Mouse (Mus musculus) neural tube, embryonic 12.5 days (tissue): Measurements from ENCODE around the gene Vmn1r21. TPM values are rescaled to one million over a fixed set of nuclear protein-coding genes. Genes with fewer than 3 reads are reported as not detected.
"Not testable (repeated sequence)": the region's sequence is repeated elsewhere in the genome, so short reads cannot be mapped to it uniquely, and the experiment has no call there.

Experiments used
- ATAC-seq: fragments of 200-750 bp; cut with Nextera tagmentation; 2 replicates; pipeline ENCODE4 v1.8.0; 2017; ENCODE audit warnings: low read depth, mild to moderate bottlenecking, moderate TSS enrichment, moderate library complexity; ENCODE audit not compliant: low FRiP score
- H3K27ac ChIP-seq: fragments of 300-500 bp; sonication (generic); 2 replicates; pipeline ENCODE4 v1.5.1; 2016
- H3K27me3 ChIP-seq: fragments of 300-500 bp; sonication (generic); replicated peaks from 2 replicates; pipeline ENCODE4 v1.6.1; 2016; ENCODE audit warnings: mild to moderate bottlenecking
- H3K36me3 ChIP-seq: fragments of 300-500 bp; sonication (generic); 2 replicates; pipeline ENCODE4 v1.6.1; 2016; ENCODE audit warnings: mild to moderate bottlenecking
- H3K4me1 ChIP-seq: fragments of 300-500 bp; sonication (generic); 2 replicates; pipeline ENCODE4 v1.6.1; 2016
- H3K4me2 ChIP-seq: fragments of 300-500 bp; sonication (generic); replicated peaks from 2 replicates; pipeline ENCODE4 v1.6.1; 2016; ENCODE audit warnings: mild to moderate bottlenecking
- H3K4me3 ChIP-seq: fragments of 300-500 bp; sonication (generic); 2 replicates; pipeline ENCODE4 v1.5.1; 2016
- H3K9ac ChIP-seq: fragments of 300-500 bp; sonication (generic); 2 replicates; pipeline ENCODE4 v1.6.1; 2016; ENCODE audit warnings: mild to moderate bottlenecking
- H3K9me3 ChIP-seq: fragments of 300-500 bp; sonication (generic); 2 replicates; pipeline ENCODE4 v1.6.1; 2016; ENCODE audit warnings: mild to moderate bottlenecking
- WGBS: fragments of 180-500 bp; shearing (Covaris S2); methylation state at CpG from one replicate; pipeline ENCODE4 v1.1.7; 2016; 5-methylcytosine and 5-hydroxymethylcytosine counted together
- polyA plus RNA-seq: library from polyadenylated mRNA; unstranded; fragments of >200 nt; fragmentation: Nextera tagmentation; extraction: Ambion mirVana; gene quantifications from 2 replicates; pipeline ENCODE4 v1.2.1, GENCODE M21; 2016

The Vmn1r21 gene
- not detected in 2 replicates for polyA plus RNA-seq

DNA sequence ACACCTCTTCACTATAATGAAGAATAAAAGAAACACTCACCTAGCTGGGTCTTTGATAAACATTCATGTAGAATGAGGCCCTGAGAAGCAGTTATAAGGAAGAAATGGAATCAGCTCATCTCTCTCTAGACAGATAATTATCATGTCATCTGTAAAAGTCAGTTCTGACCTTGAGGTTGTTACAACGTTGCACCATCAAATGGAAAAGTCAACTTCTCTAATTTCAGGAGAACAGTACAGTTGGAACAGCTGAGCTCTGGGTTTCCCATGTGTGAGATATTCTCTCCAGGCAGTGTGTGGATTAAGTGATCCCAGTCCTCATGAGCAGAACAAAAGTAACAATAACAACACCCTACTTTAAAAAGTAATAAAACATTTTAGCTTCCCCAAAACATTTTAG lies at the start of gene Vmn1r21:
Gene Vmn1r21, minus strand, starts transcription at position 58 of the 400 bp plus-strand sequence.
- no peaks in the 10 kb centered on the region for H3K27me3 ChIP-seq
- H3K27ac ChIP-seq: no peak within 1 kb of the TSS
- no peak within 1 kb of the TSS for H3K4me2 ChIP-seq
- no peak within 1 kb of the TSS for H3K4me3 ChIP-seq
- no peaks in the 10 kb centered on the region for H3K4me1 ChIP-seq
- no peak within 1 kb of the TSS for H3K9ac ChIP-seq
- no peaks in the 10 kb centered on the region for H3K9me3 ChIP-seq
- H3K36me3 ChIP-seq: no peaks in the 10 kb centered on the region
- ATAC-seq: no peak
- 66% methylated on average over 1 of the region's 1 CpGs for WGBS

DNA sequence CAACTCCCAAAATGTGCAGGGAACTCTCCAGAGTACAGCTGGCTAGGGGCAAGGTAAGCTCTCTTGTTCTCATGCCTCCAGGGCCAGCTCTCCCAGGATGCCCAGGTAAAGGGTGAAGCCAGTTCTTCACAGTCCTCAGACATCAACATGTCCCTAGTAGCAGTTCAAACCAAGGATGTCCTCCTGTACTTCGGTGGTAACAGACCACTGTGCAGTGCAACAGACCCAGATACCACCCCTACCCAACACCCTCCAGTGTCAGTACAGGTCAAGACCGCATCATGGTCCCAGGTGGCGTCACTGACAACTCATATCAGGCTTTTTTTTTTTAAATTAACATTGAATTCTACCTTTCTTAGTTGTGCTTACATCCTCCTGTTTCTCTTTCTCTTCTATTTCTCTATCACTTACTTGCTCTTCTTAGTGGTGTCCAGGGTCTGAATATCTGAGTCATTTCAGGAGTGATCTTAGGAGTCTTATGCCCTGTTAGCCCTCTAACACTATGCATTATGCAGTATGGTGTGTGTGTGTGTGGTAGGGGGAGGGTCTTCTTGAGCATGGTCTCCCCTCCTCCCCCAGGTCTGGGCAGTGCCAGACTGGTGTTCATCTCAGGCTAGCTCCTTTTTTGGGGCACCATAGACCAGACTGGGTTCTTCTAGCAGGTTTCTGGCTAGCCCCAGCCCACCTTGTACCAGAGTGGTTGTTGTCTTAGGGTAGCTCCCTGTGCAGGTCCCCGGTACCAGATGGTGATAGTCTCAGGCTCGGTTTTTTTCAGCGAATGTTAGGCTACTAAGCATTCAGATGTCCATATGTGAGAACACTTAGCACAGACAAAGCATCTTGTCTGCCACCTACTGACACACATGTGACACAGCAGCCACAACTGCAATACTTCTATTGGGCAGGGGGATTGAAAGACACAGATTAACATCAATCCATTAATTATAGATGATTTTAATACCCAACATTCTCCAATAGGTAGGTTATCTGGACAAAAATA lies 9.2 kb upstream of the Vmn1r21 start:
- no peak overlapping the region for H3K27ac ChIP-seq
- H3K9me3 ChIP-seq: no peaks in the 10 kb centered on the region
- peak; percentile 91 for ATAC-seq
- 50% methylated on average over 6 of the region's 6 CpGs for WGBS
- H3K27me3 ChIP-seq: no peaks in the 10 kb centered on the region
- H3K4me2 ChIP-seq: peak overlapping the region; percentile 36
- H3K4me1 ChIP-seq: no peaks in the 10 kb centered on the region
- H3K36me3 ChIP-seq: no peaks in the 10 kb centered on the region
- no peak overlapping the region for H3K9ac ChIP-seq
- no peak overlapping the region for H3K4me3 ChIP-seq

DNA sequence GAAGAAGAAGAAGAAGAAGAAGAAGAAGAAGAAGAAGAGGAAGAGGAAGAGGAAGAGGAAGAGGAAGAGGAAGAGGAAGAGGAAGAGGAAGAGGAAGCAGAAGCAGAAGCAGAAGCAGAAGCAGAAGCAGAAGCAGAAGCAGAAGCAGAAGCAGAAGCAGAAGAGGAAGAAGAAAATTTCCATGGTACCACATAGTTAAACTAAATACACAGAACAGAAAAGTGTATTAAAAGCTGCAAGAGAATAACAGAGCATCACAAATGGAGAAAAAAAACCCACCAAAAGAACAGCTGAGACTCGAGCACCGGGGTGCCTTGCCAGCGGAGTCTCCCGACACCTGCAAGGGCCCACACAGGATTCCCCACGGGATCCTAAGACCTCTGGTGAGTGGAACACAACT lies 1.0 kb upstream of the Vmn1r21 start:
- ATAC-seq, H3K36me3 ChIP-seq: not testable (repeated sequence)
- WGBS: 91% methylated on average over 5 of the region's 5 CpGs

DNA sequence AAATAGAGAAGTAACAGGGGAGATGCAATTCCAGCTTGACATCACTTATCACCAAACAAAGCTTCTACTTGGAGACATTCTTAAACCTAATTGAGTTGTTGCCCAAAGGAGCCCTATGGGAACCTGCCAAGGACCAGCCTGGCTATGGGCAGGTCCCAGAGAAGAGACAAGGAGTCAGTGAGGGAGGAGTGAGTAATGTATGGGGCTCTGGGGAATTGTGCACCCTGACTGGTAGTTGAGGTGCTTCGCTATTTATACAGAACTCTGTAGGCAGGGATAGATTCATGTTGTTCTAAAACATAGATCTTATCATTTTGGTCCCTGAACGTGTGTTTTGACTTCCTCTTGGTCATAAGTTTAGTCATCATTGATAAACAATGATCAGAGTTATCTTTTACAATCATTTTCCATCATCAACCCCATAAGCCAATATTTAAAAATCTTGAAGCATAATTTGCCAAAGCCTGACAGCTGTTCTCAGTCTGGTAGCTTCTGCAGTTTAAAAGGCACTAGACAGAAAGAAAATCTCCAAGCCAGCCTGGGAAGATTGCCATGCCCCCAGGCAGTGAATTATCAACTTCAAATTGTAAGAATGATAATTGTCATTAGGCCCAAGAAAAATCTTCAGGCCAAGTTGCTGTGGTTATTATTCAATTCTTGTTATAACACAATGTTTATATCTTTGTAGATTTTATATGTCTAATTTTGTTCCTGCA lies 10.3 kb downstream of the Vmn1r21 start:
- H3K9me3 ChIP-seq: no peaks in the 10 kb centered on the region
- no peak overlapping the region for H3K27ac ChIP-seq
- no peaks in the 10 kb centered on the region for H3K27me3 ChIP-seq
- H3K4me2 ChIP-seq: no peak overlapping the region
- WGBS: 96% methylated on average over 2 of the region's 2 CpGs
- no peaks in the 10 kb centered on the region for H3K4me1 ChIP-seq
- H3K9ac ChIP-seq: no peak overlapping the region
- no peak for ATAC-seq
- no peaks in the 10 kb centered on the region for H3K36me3 ChIP-seq
- H3K4me3 ChIP-seq: no peak overlapping the region

More for the DNA sequence above, 1.0 kb upstream of the Vmn1r21 start:
- H3K9ac ChIP-seq, H3K4me1 ChIP-seq, H3K27me3 ChIP-seq, H3K9me3 ChIP-seq, H3K4me2 ChIP-seq, H3K4me3 ChIP-seq, H3K27ac ChIP-seq: not testable (repeated sequence)

DNA sequence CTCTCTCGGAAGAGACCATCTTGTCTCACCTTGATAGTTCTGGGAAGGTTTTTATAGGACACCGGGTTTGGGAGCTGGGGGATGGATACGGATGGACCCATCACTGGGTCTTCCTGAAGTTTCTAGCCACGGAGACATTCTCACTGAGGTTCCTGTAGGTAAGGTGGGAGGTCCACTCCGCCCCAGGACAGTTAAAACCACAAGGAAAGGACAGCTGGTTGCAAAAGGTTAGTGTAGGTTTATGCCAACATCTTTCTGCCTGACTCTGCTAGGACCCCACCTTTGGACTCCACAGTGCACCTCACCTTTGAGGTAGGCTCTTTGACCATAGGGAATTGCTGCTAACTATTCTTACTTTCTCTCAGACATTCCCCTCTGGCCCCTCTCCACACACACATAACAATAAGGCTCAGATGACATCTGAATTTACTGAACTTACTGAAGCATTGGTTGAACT lies 24.9 kb downstream of the Vmn1r21 start:
- H3K36me3 ChIP-seq: no peaks in the 10 kb centered on the region
- ATAC-seq: no peak; the same call in none of the 2 replicates
- peak overlapping the region; percentile 85 for H3K4me3 ChIP-seq
- WGBS: 7% methylated on average over 5 of the region's 5 CpGs
- no peaks in the 10 kb centered on the region for H3K27me3 ChIP-seq
- H3K9me3 ChIP-seq: no peaks in the 10 kb centered on the region
- peak overlapping the region; percentile 89; the same call in 1 of the 2 replicates for H3K27ac ChIP-seq
- peak overlapping the region; percentile 97 for H3K9ac ChIP-seq
- H3K4me2 ChIP-seq: peak overlapping the region; percentile 65
- peaks cover 5% of the 10 kb centered on the region for H3K4me1 ChIP-seq

DNA sequence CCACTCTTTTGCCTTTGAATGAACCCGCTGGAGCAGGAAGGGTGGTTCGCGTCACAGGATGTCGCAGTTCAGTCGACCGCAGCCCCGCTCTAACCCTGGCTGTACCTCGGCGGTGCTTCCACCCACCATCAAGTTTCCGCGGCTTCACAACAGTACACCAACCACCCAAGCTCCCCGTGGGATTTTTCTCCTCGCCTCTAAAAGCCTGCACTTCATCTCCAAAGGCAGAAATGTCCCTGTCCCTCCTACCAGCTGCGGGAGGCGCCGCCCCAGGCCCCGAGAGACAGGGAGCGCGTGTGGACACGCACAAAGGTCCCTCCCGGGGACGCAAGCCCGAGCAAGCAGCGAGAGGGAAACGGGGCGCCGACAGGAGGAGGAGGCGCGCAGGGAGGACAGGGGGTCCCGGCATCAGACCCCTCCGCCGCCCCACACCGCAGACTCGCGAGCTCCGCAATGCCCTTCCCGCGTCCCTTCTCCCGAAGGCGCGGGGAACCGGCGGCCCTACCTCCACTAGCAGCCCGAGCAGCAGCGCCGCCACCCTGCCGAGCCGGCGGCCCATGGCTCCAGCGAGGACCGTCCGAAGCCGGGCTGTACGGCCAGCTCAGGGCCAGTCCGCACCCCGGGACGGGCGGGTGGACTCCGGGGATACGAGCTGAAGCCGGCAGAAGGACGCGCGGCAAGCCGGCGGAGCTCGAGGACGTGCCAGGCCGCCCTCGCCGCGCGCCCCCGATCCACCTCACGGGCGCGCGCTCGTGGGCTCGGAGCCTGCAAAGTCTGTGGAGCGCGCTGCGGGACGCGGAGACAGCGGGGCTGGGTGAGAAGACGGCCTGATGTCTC lies 25.5 kb downstream of the Vmn1r21 start, which contains the start of gene Vopp1:
Gene Vopp1, minus strand, starts transcription at position 738 of the 837 bp plus-strand sequence.
- Histone ChIP-seq H3K4me3 (peak within 1 kb of the TSS; percentile 85), H3K27me3 (no peaks in the 10 kb centered on the region), H3K4me2 (peak within 1 kb of the TSS; percentile 65), H3K9me3 (no peaks in the 10 kb centered on the region), H3K27ac (peak within 1 kb of the TSS; percentile 89), H3K9ac (peak within 1 kb of the TSS; percentile 97), H3K36me3 (no peaks in the 10 kb centered on the region), H3K4me1 (peaks cover 5% of the 10 kb centered on the region)
- peak; percentile 90 for ATAC-seq
- under 1% methylated on average over 87 of the region's 87 CpGs for WGBS

DNA sequence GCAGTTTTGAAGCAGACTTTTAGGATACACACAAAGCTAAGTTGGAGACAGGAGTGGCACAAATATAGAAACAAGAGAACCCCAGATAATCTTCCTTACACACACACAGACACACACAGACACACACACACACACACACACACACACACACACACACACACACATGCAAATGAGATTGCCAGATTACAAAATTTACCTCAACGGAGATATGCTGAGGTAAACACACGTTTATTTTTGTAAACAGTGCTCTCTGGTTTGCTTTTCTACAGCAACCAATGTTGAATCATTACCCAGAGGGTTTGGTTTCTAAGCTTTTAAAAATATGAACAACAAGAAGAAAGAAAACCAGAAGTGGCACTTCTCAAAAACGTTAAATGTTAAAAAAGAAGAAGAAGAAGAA lies 26.7 kb downstream of the Vmn1r21 start:
- Histone ChIP-seq H3K27ac (no peak overlapping the region), H3K9ac (0 out of 2 replicates have a peak overlapping the region, but pooled peaks have one; percentile 21), H3K27me3 (no peaks in the 10 kb centered on the region), H3K9me3 (no peaks in the 10 kb centered on the region), H3K4me2 (peak overlapping the region; percentile 65), H3K4me1 (peaks cover 5% of the 10 kb centered on the region), H3K36me3 (no peaks in the 10 kb centered on the region), H3K4me3 (peak overlapping the region; percentile 18; the same call in 1 of the 2 replicates)
- ATAC-seq: no peak
- 39% methylated on average over 3 of the region's 3 CpGs for WGBS

DNA sequence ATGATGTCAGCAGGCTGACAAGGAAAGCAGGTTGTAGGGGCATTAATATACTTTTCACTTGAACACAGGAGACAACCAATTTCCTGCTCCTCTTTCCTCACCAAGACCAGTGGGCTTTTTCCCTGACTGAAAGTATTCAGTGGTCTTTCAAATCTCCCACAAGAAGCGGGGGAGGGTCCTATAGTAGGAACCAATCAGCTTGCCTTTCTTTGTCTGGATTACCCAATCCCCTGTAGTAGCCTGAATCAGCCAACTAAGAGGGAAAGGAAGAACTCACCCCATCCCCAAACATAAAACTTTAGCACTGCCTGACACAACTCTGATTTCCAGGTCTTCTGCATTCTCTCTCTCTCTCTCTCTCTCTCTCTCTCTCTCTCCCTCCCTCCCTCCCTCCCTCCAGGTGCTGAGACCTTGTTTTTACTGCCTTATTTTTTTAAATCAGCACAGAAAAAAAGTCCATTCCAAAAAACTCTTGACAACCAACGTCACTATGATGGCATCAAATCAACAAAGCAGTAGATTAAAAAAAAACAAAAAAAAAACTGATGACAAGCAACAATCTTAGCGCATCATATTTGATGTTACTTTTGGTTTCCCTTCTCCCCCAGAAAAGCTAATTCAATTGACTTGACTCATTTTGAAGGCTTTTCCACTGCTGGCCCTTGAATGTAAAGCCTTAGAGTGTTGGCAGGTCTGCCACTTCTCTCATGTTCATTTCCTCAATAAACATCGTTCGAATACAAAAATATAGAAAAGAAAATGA lies 27.3 kb downstream of the Vmn1r21 start:
- H3K9ac ChIP-seq: 0 out of 2 replicates have a peak overlapping the region, but pooled peaks have one; percentile 21
- peaks cover 5% of the 10 kb centered on the region for H3K4me1 ChIP-seq
- ATAC-seq: peak; percentile 61
- no peaks in the 10 kb centered on the region for H3K27me3 ChIP-seq
- H3K4me3 ChIP-seq: no peak overlapping the region
- H3K36me3 ChIP-seq: no peaks in the 10 kb centered on the region
- H3K9me3 ChIP-seq: no peaks in the 10 kb centered on the region
- H3K27ac ChIP-seq: no peak overlapping the region
- 75% methylated on average over 5 of the region's 5 CpGs for WGBS
- peak overlapping the region; percentile 65 for H3K4me2 ChIP-seq

DNA sequence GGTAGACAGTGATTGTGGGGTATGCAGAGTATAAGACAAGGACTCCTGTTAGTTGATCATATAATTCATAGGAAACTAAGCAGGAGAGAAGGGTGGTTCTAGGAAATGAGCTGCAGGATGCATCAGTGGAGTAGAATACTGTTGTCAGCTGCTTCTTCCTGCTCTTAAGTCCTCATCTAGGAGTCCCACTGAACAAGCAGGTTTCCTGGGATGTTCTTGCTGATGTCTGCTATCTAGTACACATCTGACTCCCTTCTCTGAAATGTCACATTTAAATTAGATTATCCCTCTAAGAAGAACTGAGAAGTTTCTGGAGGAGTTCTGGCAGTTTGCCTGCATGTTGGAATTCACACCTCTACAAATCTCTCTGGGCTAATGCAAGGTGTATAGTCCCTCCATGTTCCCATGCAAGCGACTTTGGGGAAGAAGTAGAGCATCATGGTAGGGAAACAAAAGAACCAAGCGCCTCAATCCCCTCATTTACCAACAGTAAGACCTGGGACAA lies 35.7 kb downstream of the Vmn1r21 start:
- Histone ChIP-seq H3K36me3 (no peaks in the 10 kb centered on the region), H3K4me1 (no peaks in the 10 kb centered on the region), H3K9ac (no peak overlapping the region), H3K27ac (no peak overlapping the region), H3K4me2 (no peak overlapping the region), H3K27me3 (no peaks in the 10 kb centered on the region), H3K9me3 (no peaks in the 10 kb centered on the region), H3K4me3 (no peak overlapping the region)
- WGBS: 90% methylated on average over 2 of the region's 2 CpGs
- ATAC-seq: no peak

DNA sequence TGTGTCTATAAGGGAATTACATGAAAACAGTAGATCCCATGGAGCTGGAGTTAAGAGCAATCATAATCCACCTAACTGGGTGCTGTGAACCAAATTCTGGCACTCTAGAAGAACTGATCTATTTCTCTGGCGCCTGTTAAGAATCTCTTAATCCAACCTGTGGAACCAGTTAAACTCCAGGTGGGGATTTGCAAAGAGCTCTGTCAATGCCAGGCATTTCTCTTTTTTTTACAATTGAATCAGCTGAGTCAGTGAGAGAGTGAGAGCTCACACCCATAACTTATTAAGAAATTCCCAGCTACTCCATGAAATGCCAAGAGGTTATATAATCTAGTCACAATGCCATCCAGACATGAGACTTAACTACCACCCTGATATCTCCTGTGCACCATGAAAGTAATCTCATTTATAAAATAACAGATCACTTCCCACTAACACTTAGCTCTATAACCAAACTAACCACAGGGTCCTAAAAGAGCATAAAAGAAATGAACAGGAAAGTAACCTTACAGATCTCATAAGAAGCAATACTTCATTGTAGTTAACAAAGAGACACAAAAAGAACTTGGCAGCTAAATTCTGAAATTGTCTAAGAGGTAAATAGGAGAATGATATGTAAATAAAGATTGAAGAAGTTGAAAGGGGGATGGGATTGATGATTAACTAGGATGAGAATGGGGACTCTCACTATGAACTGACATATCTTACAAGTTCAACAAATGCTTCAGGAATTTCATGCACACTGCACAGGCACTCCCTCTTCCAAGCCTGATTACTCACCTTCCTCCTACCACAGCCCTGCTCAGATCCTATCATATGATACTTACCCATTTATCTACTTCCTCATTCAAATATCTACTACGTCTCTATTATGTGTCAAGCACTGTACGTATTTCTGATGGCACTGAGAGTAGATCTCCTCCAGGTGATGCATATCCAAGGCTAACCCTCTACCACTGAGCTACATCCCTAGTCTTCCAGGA lies 38.1 kb downstream of the Vmn1r21 start:
- Histone ChIP-seq H3K4me1 (no peaks in the 10 kb centered on the region), H3K27ac (no peak overlapping the region), H3K36me3 (peaks cover 5% of the 10 kb centered on the region; the same call in 1 of the 2 replicates), H3K4me2 (no peak overlapping the region), H3K4me3 (no peak overlapping the region), H3K9ac (no peak overlapping the region), H3K9me3 (no peaks in the 10 kb centered on the region), H3K27me3 (no peaks in the 10 kb centered on the region)
- no peak for ATAC-seq
- 91% methylated on average over 3 of the region's 3 CpGs for WGBS
